Mouse (Mus musculus): ENCODE measurements at regions not wholly inside any gene's neighbourhood (a gene's known extent, or its start where the extent isn't known, plus 50 kb on each side); places are given as distances from the start of the nearest gene placed in this dataset.

DNA sequence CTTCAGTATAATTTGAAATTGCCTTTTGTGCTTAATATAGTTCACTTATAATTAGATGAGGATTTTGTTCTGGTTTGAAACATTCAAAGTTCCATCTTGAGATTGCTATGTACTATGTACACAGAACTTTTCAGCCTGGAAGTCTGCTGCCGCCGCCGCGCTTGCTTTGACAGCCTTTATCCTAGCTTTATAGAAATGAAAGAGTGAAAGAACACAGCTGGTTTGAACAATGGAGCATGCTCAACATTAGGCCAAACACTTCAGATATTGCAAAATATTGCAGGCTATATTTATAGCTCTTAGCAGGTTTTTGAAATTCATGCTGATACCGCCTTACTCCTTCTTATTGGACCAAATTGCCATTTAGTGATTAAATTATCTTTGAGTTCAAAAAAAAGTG is 305.1 kb upstream of the Prkd1 start:
- H3K9ac ChIP-seq (ENCODE audit: low read length) = no peak overlapping the region
- DNase-seq (ENCODE audit: low spot score) (no peak), ATAC-seq (no peak)
- no peak overlapping the region for H3K27ac ChIP-seq (ENCODE audit: low read depth, low read length)
- WGBS = 97% methylated on average over 5 of the region's 5 CpGs
- H3K9me3 ChIP-seq (replicated peaks; ENCODE audit: control insufficient read depth, low read length) = 0 out of 2 replicates have a peak, but pooled peaks cover 5% of the 10 kb centered on the region
- H3K4me3 ChIP-seq (ENCODE audit: low read depth, low read length) = no peak overlapping the region
- no peaks in the 10 kb centered on the region for H3K36me3 ChIP-seq (ENCODE audit: control insufficient read depth, insufficient read depth, low read length)
- no peak overlapping the region for H3K4me2 ChIP-seq (ENCODE audit: low read length)
- no peaks in the 10 kb centered on the region for H3K4me1 ChIP-seq (ENCODE audit: control insufficient read depth, insufficient read depth, low read length)
- no peaks in the 10 kb centered on the region for H3K27me3 ChIP-seq (replicated peaks; ENCODE audit: control insufficient read depth, insufficient read depth, low read length)

DNA sequence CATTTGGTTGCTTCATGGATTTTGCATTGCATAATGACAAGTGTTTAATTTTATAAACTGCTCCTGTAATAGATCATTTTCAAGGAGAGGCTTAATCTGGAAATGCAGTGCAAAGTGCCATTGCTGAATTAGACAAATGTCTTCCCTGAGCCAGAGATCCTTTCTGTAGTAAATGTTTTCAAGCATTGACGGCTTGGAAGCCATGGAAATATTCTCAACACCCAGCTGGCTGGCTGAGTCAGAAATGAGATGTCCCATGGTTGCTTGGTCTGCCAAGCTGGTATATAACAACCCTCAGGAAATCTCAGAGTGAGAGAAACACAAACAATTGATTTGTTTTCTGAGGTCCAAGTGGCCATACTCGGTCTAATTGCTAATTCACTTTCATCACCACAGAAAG is 298.1 kb upstream of the Prkd1 start:
- Histone ChIP-seq H3K4me1 (ENCODE audit: control insufficient read depth, insufficient read depth, low read length) (peaks cover 10% of the 10 kb centered on the region), H3K9ac (ENCODE audit: low read length) (no peak overlapping the region), H3K4me2 (ENCODE audit: low read length) (no peak overlapping the region), H3K4me3 (ENCODE audit: low read depth, low read length) (no peak overlapping the region), H3K27me3 (replicated peaks; ENCODE audit: control insufficient read depth, insufficient read depth, low read length) (no peaks in the 10 kb centered on the region), H3K36me3 (ENCODE audit: control insufficient read depth, insufficient read depth, low read length) (no peaks in the 10 kb centered on the region), H3K27ac (ENCODE audit: low read depth, low read length) (no peak overlapping the region), H3K9me3 (replicated peaks; ENCODE audit: control insufficient read depth, low read length) (0 out of 2 replicates have a peak, but pooled peaks cover 3% of the 10 kb centered on the region)
- no peak for ATAC-seq
- DNase-seq (ENCODE audit: low spot score) = no peak
- WGBS = 64% methylated on average over 2 of the region's 2 CpGs

DNA sequence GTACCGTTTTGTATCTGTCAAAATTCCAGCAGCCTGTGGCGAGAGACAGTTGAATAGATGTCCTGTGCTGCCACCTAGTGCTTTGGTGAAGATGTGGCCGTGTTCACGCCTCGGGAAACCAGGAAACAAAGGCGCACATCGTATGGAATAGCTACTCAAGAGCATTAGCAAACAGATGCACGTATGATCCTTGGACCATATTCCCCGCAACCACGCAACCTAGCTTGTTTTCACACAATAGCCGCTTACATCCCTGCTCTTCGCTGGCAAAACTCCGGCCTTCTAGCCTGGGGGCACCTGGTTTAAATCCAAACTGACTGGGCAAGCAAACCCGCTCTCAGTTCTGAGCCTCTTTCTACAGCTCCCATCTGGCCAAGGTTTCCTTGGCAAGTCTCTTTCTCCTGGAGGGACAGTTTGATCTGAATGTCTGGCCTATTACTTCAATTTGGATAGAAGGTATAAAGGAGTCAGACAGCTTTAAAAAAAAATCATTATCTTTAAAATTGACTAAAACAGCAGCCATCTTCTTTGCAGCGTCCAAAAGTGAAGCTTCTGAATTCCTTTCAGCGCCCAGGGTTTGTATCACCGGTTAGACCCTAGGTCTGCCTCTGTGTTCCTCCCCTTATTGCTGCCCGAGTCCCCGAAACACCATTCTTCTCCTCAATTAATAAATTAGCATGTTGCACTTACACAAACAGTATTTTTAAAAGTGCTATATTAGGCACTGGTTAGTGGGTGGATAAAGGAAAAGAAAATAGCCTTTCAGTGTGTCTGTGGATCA is 295.0 kb upstream of the Prkd1 start:
- H3K4me2 ChIP-seq (ENCODE audit: low read length) = peak overlapping the region; percentile 44
- no peaks in the 10 kb centered on the region for H3K27me3 ChIP-seq (replicated peaks; ENCODE audit: control insufficient read depth, insufficient read depth, low read length)
- peak overlapping the region; percentile 60 for H3K9ac ChIP-seq (ENCODE audit: low read length)
- ATAC-seq (peak; percentile 93), DNase-seq (ENCODE audit: low spot score) (peak; percentile 97)
- peak overlapping the region; percentile 68 for H3K27ac ChIP-seq (ENCODE audit: low read depth, low read length)
- H3K4me3 ChIP-seq (ENCODE audit: low read depth, low read length) = peak overlapping the region; percentile 18
- H3K9me3 ChIP-seq (replicated peaks; ENCODE audit: control insufficient read depth, low read length) = 0 out of 2 replicates have a peak, but pooled peaks cover 3% of the 10 kb centered on the region
- WGBS = 13% methylated on average over 19 of the region's 19 CpGs
- H3K36me3 ChIP-seq (ENCODE audit: control insufficient read depth, insufficient read depth, low read length) = no peaks in the 10 kb centered on the region
- H3K4me1 ChIP-seq (ENCODE audit: control insufficient read depth, insufficient read depth, low read length) = peaks cover 10% of the 10 kb centered on the region

DNA sequence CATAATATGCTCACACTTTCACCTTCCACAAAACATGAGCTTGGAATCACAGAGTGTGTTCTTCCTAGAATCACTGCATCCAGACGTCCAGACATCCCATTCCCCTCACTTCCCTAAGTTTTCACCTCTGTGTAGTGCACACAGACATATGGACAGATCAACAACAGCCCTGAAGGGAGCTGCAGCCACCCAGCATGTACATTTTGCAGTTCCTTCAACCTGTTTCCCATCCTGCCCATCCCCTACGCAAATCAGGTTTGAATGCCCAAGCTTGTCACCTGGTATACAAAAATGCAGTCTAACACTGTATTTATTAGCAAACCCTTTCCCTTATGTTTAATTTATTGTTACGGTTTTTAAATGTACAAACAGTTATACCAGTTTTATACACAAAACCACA is 294.4 kb upstream of the Prkd1 start:
- Histone ChIP-seq H3K9ac (ENCODE audit: low read length) (peak overlapping the region; percentile 60; the same call in 1 of the 2 replicates), H3K36me3 (ENCODE audit: control insufficient read depth, insufficient read depth, low read length) (no peaks in the 10 kb centered on the region), H3K9me3 (replicated peaks; ENCODE audit: control insufficient read depth, low read length) (0 out of 2 replicates have a peak, but pooled peaks cover 3% of the 10 kb centered on the region), H3K4me2 (ENCODE audit: low read length) (peak overlapping the region; percentile 44), H3K4me3 (ENCODE audit: low read depth, low read length) (no peak overlapping the region), H3K27ac (ENCODE audit: low read depth, low read length) (no peak overlapping the region; the same call in 1 of the 2 replicates), H3K4me1 (ENCODE audit: control insufficient read depth, insufficient read depth, low read length) (peaks cover 10% of the 10 kb centered on the region), H3K27me3 (replicated peaks; ENCODE audit: control insufficient read depth, insufficient read depth, low read length) (no peaks in the 10 kb centered on the region)
- no peak for DNase-seq (ENCODE audit: low spot score)
- peak; percentile 51 for ATAC-seq
- 37% methylated on average over 3 of the region's 3 CpGs for WGBS

DNA sequence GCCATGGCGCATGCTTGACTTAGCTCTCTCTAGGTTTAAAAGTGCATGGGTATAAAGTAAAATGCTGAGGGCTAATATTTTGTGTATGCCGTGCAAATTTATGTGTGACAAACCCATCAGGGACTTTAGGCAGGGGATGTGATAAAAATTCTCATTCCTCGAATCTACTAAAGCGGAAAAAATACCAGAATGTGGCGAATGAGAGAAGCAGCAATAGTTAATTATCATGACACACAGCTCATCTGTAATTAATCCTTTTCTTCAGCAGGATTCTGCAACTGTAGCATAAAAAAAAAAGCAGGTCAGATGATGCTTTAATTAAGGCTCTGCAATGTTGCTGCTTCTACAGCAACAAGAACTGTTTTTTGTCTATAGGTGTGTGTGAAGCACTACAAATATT is 286.6 kb upstream of the Prkd1 start:
- ATAC-seq = no peak
- DNase-seq (ENCODE audit: low spot score) = peak; percentile 43

DNA sequence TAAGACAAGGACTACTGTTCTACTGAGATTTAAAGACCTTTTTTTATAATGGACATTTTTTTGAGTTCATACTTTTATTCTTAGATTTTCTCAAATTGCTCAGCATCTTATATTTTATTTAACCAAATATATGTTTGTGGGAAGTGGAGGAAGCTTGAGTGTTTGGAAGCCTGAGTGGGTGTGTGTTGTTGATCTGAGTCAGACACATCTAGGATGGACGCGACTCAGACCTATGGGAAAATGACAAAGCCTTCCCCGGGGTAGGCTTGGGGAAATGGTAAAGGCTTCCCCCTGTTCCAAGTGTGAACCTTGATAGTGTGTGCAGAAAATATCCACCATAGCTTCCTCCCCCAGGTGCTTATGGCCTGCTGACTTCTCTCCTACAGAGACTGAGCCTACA is 283.6 kb upstream of the Prkd1 start:
- WGBS = 98% methylated on average over 3 of the region's 3 CpGs
- no peak overlapping the region for H3K4me2 ChIP-seq (ENCODE audit: low read length)

More for the DNA sequence above, 286.6 kb upstream of the Prkd1 start:
- Histone ChIP-seq H3K4me3 (ENCODE audit: low read depth, low read length) (no peak overlapping the region), H3K9me3 (replicated peaks; ENCODE audit: control insufficient read depth, low read length) (no peaks in the 10 kb centered on the region), H3K27me3 (replicated peaks; ENCODE audit: control insufficient read depth, insufficient read depth, low read length) (no peaks in the 10 kb centered on the region), H3K4me2 (ENCODE audit: low read length) (no peak overlapping the region), H3K4me1 (ENCODE audit: control insufficient read depth, insufficient read depth, low read length) (no peaks in the 10 kb centered on the region), H3K27ac (ENCODE audit: low read depth, low read length) (peak overlapping the region; percentile 35; the same call in 1 of the 2 replicates), H3K9ac (ENCODE audit: low read length) (no peak overlapping the region), H3K36me3 (ENCODE audit: control insufficient read depth, insufficient read depth, low read length) (no peaks in the 10 kb centered on the region)
- 55% methylated on average over 5 of the region's 5 CpGs for WGBS

DNA sequence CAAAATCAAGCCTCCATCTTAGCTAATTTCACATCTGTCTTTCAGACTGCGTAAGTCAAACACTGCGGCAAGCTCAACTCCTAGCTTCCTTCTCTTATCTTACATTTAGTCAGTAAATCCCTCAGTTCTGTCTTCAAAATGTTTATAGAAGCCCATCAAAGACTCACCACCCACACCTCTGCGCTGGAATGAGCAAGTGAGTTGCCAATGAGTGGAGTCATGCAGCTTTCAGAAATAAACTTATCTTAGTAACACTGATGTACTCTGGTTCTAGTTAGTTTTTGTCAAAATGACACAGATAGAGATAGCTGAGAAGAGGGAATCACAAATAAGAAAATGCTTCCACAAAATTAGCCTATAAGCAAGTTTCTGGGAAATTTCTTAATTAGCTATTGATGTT is 280.7 kb upstream of the Prkd1 start:
- WGBS = 92% methylated on average over 3 of the region's 3 CpGs
- DNase-seq (ENCODE audit: low spot score) = no peak
- no peak for ATAC-seq
- Histone ChIP-seq H3K9ac (ENCODE audit: low read length) (no peak overlapping the region), H3K4me1 (ENCODE audit: control insufficient read depth, insufficient read depth, low read length) (no peaks in the 10 kb centered on the region), H3K27me3 (replicated peaks; ENCODE audit: control insufficient read depth, insufficient read depth, low read length) (no peaks in the 10 kb centered on the region), H3K36me3 (ENCODE audit: control insufficient read depth, insufficient read depth, low read length) (no peaks in the 10 kb centered on the region), H3K4me3 (ENCODE audit: low read depth, low read length) (no peak overlapping the region), H3K4me2 (ENCODE audit: low read length) (no peak overlapping the region), H3K27ac (ENCODE audit: low read depth, low read length) (no peak overlapping the region), H3K9me3 (replicated peaks; ENCODE audit: control insufficient read depth, low read length) (no peaks in the 10 kb centered on the region)

More for the DNA sequence above, 283.6 kb upstream of the Prkd1 start:
- H3K27ac ChIP-seq (ENCODE audit: low read depth, low read length) = no peak overlapping the region
- no peaks in the 10 kb centered on the region for H3K4me1 ChIP-seq (ENCODE audit: control insufficient read depth, insufficient read depth, low read length)
- H3K9ac ChIP-seq (ENCODE audit: low read length) = no peak overlapping the region
- no peak overlapping the region for H3K4me3 ChIP-seq (ENCODE audit: low read depth, low read length)
- ATAC-seq (no peak), DNase-seq (ENCODE audit: low spot score) (no peak)
- no peaks in the 10 kb centered on the region for H3K27me3 ChIP-seq (replicated peaks; ENCODE audit: control insufficient read depth, insufficient read depth, low read length)
- H3K9me3 ChIP-seq (replicated peaks; ENCODE audit: control insufficient read depth, low read length) = no peaks in the 10 kb centered on the region
- no peaks in the 10 kb centered on the region for H3K36me3 ChIP-seq (ENCODE audit: control insufficient read depth, insufficient read depth, low read length)

DNA sequence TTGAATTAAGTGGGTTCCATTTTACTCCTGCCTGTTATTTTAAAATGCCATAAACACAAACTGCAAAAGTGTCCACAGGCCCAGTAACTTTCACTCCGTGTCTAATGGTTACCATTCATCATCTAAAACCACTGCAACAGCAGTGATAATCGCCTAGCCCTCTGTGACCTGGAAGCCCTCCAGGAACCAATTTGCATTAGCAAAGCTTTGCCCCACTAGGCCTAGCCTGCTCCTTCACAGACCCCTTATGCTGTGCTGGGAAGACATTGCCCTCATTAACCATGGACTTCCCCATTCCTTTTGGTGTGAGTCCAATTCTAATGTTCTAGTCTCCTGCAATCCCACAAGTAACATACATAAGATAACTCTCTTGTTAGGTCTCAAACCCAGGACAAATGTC is 277.3 kb upstream of the Prkd1 start:
- Histone ChIP-seq H3K4me1 (ENCODE audit: control insufficient read depth, insufficient read depth, low read length) (no peaks in the 10 kb centered on the region), H3K27ac (ENCODE audit: low read depth, low read length) (no peak overlapping the region), H3K27me3 (replicated peaks; ENCODE audit: control insufficient read depth, insufficient read depth, low read length) (no peaks in the 10 kb centered on the region), H3K9me3 (replicated peaks; ENCODE audit: control insufficient read depth, low read length) (no peaks in the 10 kb centered on the region), H3K9ac (ENCODE audit: low read length) (no peak overlapping the region), H3K36me3 (ENCODE audit: control insufficient read depth, insufficient read depth, low read length) (no peaks in the 10 kb centered on the region), H3K4me3 (ENCODE audit: low read depth, low read length) (no peak overlapping the region), H3K4me2 (ENCODE audit: low read length) (no peak overlapping the region)
- DNase-seq (ENCODE audit: low spot score) (peak; percentile 23), ATAC-seq (no peak)
- 12% methylated on average over 2 of the region's 2 CpGs for WGBS

DNA sequence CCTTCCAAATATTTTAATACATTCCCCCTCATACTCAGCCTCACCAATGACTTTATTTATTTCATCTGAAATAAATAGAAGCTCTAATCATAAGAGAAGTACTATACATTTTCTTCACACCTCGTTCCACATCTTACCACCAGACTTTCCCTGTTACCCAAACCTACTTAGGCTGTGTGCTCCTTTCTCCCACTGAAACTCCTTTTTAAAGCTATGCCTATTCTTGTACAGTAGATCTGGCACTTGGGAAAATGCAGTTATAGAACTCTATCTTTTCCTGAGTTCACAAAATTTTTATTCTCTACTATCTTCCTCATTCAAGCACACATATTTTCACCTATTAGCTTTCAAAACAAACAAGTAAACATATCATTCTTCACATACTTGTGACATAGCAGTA is 272.8 kb upstream of the Prkd1 start:
- DNase-seq (ENCODE audit: low spot score) = no peak
- H3K4me1 ChIP-seq (ENCODE audit: control insufficient read depth, insufficient read depth, low read length) = no peaks in the 10 kb centered on the region
- no peaks in the 10 kb centered on the region for H3K36me3 ChIP-seq (ENCODE audit: control insufficient read depth, insufficient read depth, low read length)
- no peak overlapping the region for H3K4me3 ChIP-seq (ENCODE audit: low read depth, low read length)
- 85% methylated on average over 1 of the region's 1 CpGs for WGBS
- no peaks in the 10 kb centered on the region for H3K27me3 ChIP-seq (replicated peaks; ENCODE audit: control insufficient read depth, insufficient read depth, low read length)
- H3K9me3 ChIP-seq (replicated peaks; ENCODE audit: control insufficient read depth, low read length) = no peaks in the 10 kb centered on the region
- no peak overlapping the region for H3K4me2 ChIP-seq (ENCODE audit: low read length)
- no peak for ATAC-seq
- H3K27ac ChIP-seq (ENCODE audit: low read depth, low read length) = no peak overlapping the region
- H3K9ac ChIP-seq (ENCODE audit: low read length) = no peak overlapping the region
